Comparison of ENCODE assay signal across 9 mouse cellular contexts in the genomic region with DNA sequence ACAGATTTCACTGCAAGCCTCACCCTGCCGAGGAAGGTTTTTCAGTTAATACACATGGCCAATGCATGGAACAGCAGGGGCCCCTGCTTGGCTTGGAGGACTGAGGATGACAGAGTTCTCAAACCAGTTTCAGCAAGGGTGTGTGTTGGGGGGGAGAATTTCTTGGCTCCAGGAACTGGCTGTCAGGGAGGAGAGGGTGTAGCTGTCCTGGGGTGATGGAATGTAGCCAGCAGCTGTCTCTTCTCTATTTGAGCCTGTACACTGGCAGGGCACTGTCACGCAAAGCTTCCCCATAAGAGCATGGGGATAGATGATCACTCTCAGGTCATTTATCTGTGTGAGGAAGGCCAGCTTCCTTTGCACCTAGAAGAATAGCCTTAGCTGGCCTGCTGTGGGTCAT. TPM values are rescaled to one million over a fixed set of nuclear protein-coding genes. Genes with fewer than 3 reads are reported as not detected.
DNase-seq lines count a peak whose midpoint lies in the region; ATAC-seq and TF ChIP-seq lines count a peak whose summit lies in the region.
"Had no signal": no experiment of that assay in that cellular context is flagged by ENCODE, and none has a peak within 500 bp of the region (broad histone marks: within the 10 kb centered on the region; RNA-seq: fewer than 3 reads in every experiment).

No protein-coding gene starts in this region.

- no peak for TF ChIP-seq EP300 in liver, postnatal 0 days (IDR thresholded peaks at IDR 0.05; ENCODE audit: low read depth)

- ATAC-seq in liver, postnatal 0 days = no peak
- ATAC-seq in limb, embryonic 14.5 days (ENCODE audit: low FRiP score, low read depth) = peak; percentile 45

- no peaks in the 10 kb centered on the region for H3K27me3 ChIP-seq in liver, postnatal 0 days (ENCODE audit: insufficient read depth, low read length)
- H3K27me3 ChIP-seq in limb, embryonic 14.5 days (ENCODE audit: control insufficient read depth, insufficient read depth, low read length) = no peaks in the 10 kb centered on the region

- no peaks in the 10 kb centered on the region for H3K9me3 ChIP-seq in liver, postnatal 0 days (ENCODE audit: low read length)
- no peaks in the 10 kb centered on the region for H3K9me3 ChIP-seq in limb, embryonic 14.5 days (ENCODE audit: control insufficient read depth, low read length)

- 67% methylated on average over 2 of the region's 2 CpGs for WGBS in liver, postnatal 0 days (ENCODE audit: insufficient replicate concordance)
- 49% methylated on average over 2 of the region's 2 CpGs for WGBS in limb, embryonic 14.5 days

- H3K9ac ChIP-seq in liver, postnatal 0 days (replicated peaks) = no peak overlapping the region
- no peak overlapping the region for H3K9ac ChIP-seq in limb, embryonic 14.5 days (ENCODE audit: low read depth, low read length, severe bottlenecking)

- TF ChIP-seq CTCF in liver, postnatal 0 days (IDR thresholded peaks at IDR 0.05; ENCODE audit: low read depth) = no peak
- TF ChIP-seq CTCF in left cerebral cortex, adult 2 months (IDR thresholded peaks at IDR 0.05) = no peak

- no peak overlapping the region for H3K4me3 ChIP-seq in liver, postnatal 0 days (ENCODE audit: low read depth, low read length)
- H3K4me3 ChIP-seq in limb, embryonic 14.5 days (replicated peaks; ENCODE audit: low read length) = no peak overlapping the region
- no peak overlapping the region for H3K4me3 ChIP-seq in left cerebral cortex, adult 2 months

- no peak for TF ChIP-seq POLR2A in limb, embryonic 14.5 days (IDR thresholded peaks at IDR 0.05; ENCODE audit: borderline replicate concordance, extremely low read depth, insufficient read depth, insufficient read length)

- no peaks in the 10 kb centered on the region for H3K36me3 ChIP-seq in liver, postnatal 0 days (replicated peaks; ENCODE audit: insufficient read depth, low read length)
- H3K36me3 ChIP-seq in limb, embryonic 14.5 days (ENCODE audit: control insufficient read depth, insufficient read depth, low read length) = no peaks in the 10 kb centered on the region

- no peak overlapping the region for H3K4me2 ChIP-seq in liver, postnatal 0 days (ENCODE audit: low read depth, low read length)
- H3K4me2 ChIP-seq in limb, embryonic 14.5 days (replicated peaks; ENCODE audit: low read depth, low read length, severe bottlenecking) = no peak overlapping the region

- peak; percentile 4 for DNase-seq in cerebellum, adult 9-10 months
- no peak for DNase-seq in cerebellum, adult 9-11 months
- DNase-seq in liver = peak; percentile 17
- no peak for DNase-seq in liver, postnatal 0 days
- DNase-seq in limb, embryonic 14.5 days (ENCODE audit: low spot score) = peak; percentile 74
- peak; percentile 22 for DNase-seq in skeletal muscle tissue, adult 2 months (ENCODE audit: low read depth, low spot score)
- no peak for DNase-seq in left cerebral cortex, adult 2 months (ENCODE audit: extremely low spot score in 1 of 2, low spot score in 2 of 2)
- DNase-seq in thymus, postnatal 4 days = no peak

- intact Hi-C loops in left cerebral cortex, adult 2 months (cut with DNase I) = loop anchor here (2.0 kb wide), 1 partner anchor 46 kb away; a partner anchor contains a TSS

- peaks cover 2% of the 10 kb centered on the region; the same call in 1 of the 2 replicates for H3K4me1 ChIP-seq in liver, postnatal 0 days (ENCODE audit: insufficient read depth)
- H3K4me1 ChIP-seq in limb, embryonic 14.5 days (ENCODE audit: control insufficient read depth, insufficient read depth, low read length) = peaks cover 33% of the 10 kb centered on the region

- no peak overlapping the region for H3K27ac ChIP-seq in liver, postnatal 0 days (ENCODE audit: low read depth)
- peak overlapping the region; percentile 40 for H3K27ac ChIP-seq in limb, embryonic 14.5 days (replicated peaks; ENCODE audit: low read depth, low read length)
- no peak overlapping the region for H3K27ac ChIP-seq in left cerebral cortex, adult 2 months

RNA-seq across cellular contexts. Expression of a gene that starts 46.7 kb away (rescaled TPM):
- polyA plus RNA-seq in liver, postnatal 0 days (2015; fragmentation: Nextera tagmentation; extraction: Ambion mirVana) = 1.1 and 1.5 TPM in 2 replicates
- 20.7 and 27.2 TPM in 2 replicates for polyA plus RNA-seq in limb, embryonic 14.5 days (2012; rRNA removed)
- polyA plus RNA-seq in limb, embryonic 14.5 days (2014; fragmentation: Nextera tagmentation; extraction: Ambion mirVana) = 10.7 and 11.9 TPM in 2 replicates
- 10 to 100 TPM; 38.7 to 47.2 TPM for total RNA-seq in left cerebral cortex, adult 2 months (2021)
- polyA plus RNA-seq: spleen, adult 2 months had no signal

RNA-seq across cellular contexts. Expression of a gene that starts 46.9 kb away (rescaled TPM):
- 29.6 and 36.4 TPM in 2 replicates for polyA plus RNA-seq in liver, postnatal 0 days (2015; fragmentation: Nextera tagmentation; extraction: Ambion mirVana)
- polyA plus RNA-seq in limb, embryonic 14.5 days (2012; rRNA removed) = 160 and 178 TPM in 2 replicates
- 244 and 268 TPM in 2 replicates for polyA plus RNA-seq in limb, embryonic 14.5 days (2014; fragmentation: Nextera tagmentation; extraction: Ambion mirVana)
- total RNA-seq in left cerebral cortex, adult 2 months (2021) = 100 to 1,000 TPM; 217 to 241 TPM

Comparison
In these comparisons a context has a peak if more than half of its experiments do, and no peak if none do; other contexts are left out.
1. DNase-seq: peak in cerebellum, adult 9-10 months (single experiment), liver (single experiment), limb, embryonic 14.5 days (single experiment) and skeletal muscle tissue, adult 2 months (single experiment); none in cerebellum, adult 9-11 months (single experiment), liver, postnatal 0 days (single experiment), left cerebral cortex, adult 2 months (0 of 2) and thymus, postnatal 4 days (single experiment).